ENCODE assay signal across 35 mouse cellular contexts in the genomic region with DNA sequence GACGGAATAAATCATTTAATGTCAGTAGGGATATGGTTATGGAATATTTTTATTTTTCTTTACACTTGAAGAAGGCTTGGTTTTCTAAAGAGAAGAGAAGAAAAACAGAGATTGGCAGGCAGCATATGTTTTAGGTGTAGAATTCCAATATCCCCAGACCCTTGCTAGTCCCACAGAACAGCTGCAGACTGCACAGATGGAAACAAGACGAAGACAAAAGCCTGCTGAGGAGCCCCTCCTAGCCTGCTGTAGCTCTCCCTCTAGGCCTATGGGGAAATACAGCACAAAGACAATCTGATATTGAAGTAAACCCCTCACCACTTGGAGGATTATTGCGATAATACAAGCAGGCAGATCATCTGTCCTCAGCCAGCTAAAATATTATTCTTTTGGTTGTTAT. TPM values are rescaled to one million over a fixed set of nuclear protein-coding genes. Genes with fewer than 3 reads are reported as not detected.
DNase-seq lines count a peak whose midpoint lies in the region; ATAC-seq and TF ChIP-seq lines count a peak whose summit lies in the region.
"Had no signal": no experiment of that assay in that cellular context is flagged by ENCODE, and none has a peak within 500 bp of the region (broad histone marks: within the 10 kb centered on the region; RNA-seq: fewer than 3 reads in every experiment).

No protein-coding gene starts in this region.

- peak; percentile 67; the same call in 1 of the 2 replicates for ATAC-seq in midbrain, embryonic 13.5 days
- no peak for ATAC-seq in midbrain, postnatal 0 days (ENCODE audit: low FRiP score)
- ATAC-seq in limb, embryonic 13.5 days (ENCODE audit: low FRiP score, low read depth): peak; percentile 82
- no peak for ATAC-seq in stomach, postnatal 0 days (ENCODE audit: low FRiP score, low TSS enrichment)
- no peak for ATAC-seq in frontal cortex, adult (ENCODE audit: low TSS enrichment)
- ATAC-seq: Patski had no signal

- no peak overlapping the region for H3K4me2 ChIP-seq in midbrain, embryonic 13.5 days (replicated peaks)
- H3K4me2 ChIP-seq in midbrain, postnatal 0 days (ENCODE audit: low read depth, low read length, poor library complexity, severe bottlenecking): no peak overlapping the region
- H3K4me2 ChIP-seq in limb, embryonic 13.5 days (replicated peaks): no peak overlapping the region
- H3K4me2 ChIP-seq in stomach, postnatal 0 days (replicated peaks; ENCODE audit: low read depth): no peak overlapping the region
- H3K4me2 ChIP-seq: heart, embryonic 15.5 days; kidney, embryonic 15.5 days; lung, embryonic 14.5 days had no signal

- H3K36me3 ChIP-seq in heart, embryonic 10.5 days: no peaks in the 10 kb centered on the region
- H3K36me3 ChIP-seq in midbrain, embryonic 13.5 days: no peaks in the 10 kb centered on the region
- H3K36me3 ChIP-seq in midbrain, postnatal 0 days (ENCODE audit: insufficient read depth, low read length): no peaks in the 10 kb centered on the region
- no peaks in the 10 kb centered on the region for H3K36me3 ChIP-seq in limb, embryonic 13.5 days
- no peaks in the 10 kb centered on the region for H3K36me3 ChIP-seq in stomach, postnatal 0 days (ENCODE audit: control insufficient read depth, insufficient read depth, low read length)
- H3K36me3 ChIP-seq: heart, embryonic 15.5 days; kidney, embryonic 15.5 days had no signal

- H3K9ac ChIP-seq in midbrain, embryonic 13.5 days (replicated peaks): no peak overlapping the region
- no peak overlapping the region for H3K9ac ChIP-seq in midbrain, postnatal 0 days (replicated peaks; ENCODE audit: low read length, poor library complexity, severe bottlenecking)
- H3K9ac ChIP-seq in limb, embryonic 13.5 days: no peak overlapping the region
- H3K9ac ChIP-seq in stomach, postnatal 0 days (ENCODE audit: low read length): no peak overlapping the region
- H3K9ac ChIP-seq: heart, embryonic 15.5 days; kidney, embryonic 15.5 days; liver, embryonic 14.5 days; lung, embryonic 14.5 days had no signal

- H3K9me3 ChIP-seq in heart, embryonic 10.5 days: no peaks in the 10 kb centered on the region
- H3K9me3 ChIP-seq in midbrain, embryonic 13.5 days: no peaks in the 10 kb centered on the region
- no peaks in the 10 kb centered on the region for H3K9me3 ChIP-seq in midbrain, postnatal 0 days (ENCODE audit: low read length)
- H3K9me3 ChIP-seq in limb, embryonic 13.5 days: no peaks in the 10 kb centered on the region
- H3K9me3 ChIP-seq in stomach, postnatal 0 days (ENCODE audit: control insufficient read depth, low read length): no peaks in the 10 kb centered on the region
- H3K9me3 ChIP-seq: heart, embryonic 15.5 days; kidney, embryonic 15.5 days had no signal

- H3K27me3 ChIP-seq in heart, embryonic 10.5 days (ENCODE audit: insufficient read depth, poor library complexity, severe bottlenecking): no peaks in the 10 kb centered on the region
- no peaks in the 10 kb centered on the region for H3K27me3 ChIP-seq in midbrain, embryonic 13.5 days
- H3K27me3 ChIP-seq in midbrain, postnatal 0 days (ENCODE audit: insufficient read depth, low read length): no peaks in the 10 kb centered on the region
- H3K27me3 ChIP-seq in limb, embryonic 13.5 days: no peaks in the 10 kb centered on the region
- no peaks in the 10 kb centered on the region for H3K27me3 ChIP-seq in stomach, postnatal 0 days (ENCODE audit: control insufficient read depth, insufficient read depth, low read length)
- H3K27me3 ChIP-seq: heart, embryonic 15.5 days; kidney, embryonic 15.5 days had no signal

- no peak for TF ChIP-seq EP300 in stomach, postnatal 0 days (optimal IDR thresholded peaks at IDR 0.05)

- peak; percentile 50 for DNase-seq in heart, embryonic 10.5 days (ENCODE audit: low spot score)
- DNase-seq in heart, postnatal 4 days: no peak
- no peak for DNase-seq in midbrain, postnatal 0 days (ENCODE audit: low spot score)
- peak; percentile 8 for DNase-seq in stomach, postnatal 0 days (ENCODE audit: low spot score)
- no peak for DNase-seq in frontal cortex, adult 2 months (ENCODE audit: extremely low spot score in 1 of 2, low spot score in 1 of 2)
- DNase-seq: adrenal gland, postnatal 10 days; cerebellum, adult 11-12 months; cerebellum, postnatal 10 days; gastrocnemius, postnatal 14 days; kidney, adult 11 months; kidney, postnatal 25 days; liver; lung, embryonic 14.5 days; lung, postnatal 14 days; thymus, postnatal 14 days had no signal

- H3K4me3 ChIP-seq in heart, embryonic 10.5 days: no peak overlapping the region
- H3K4me3 ChIP-seq in midbrain, embryonic 13.5 days (replicated peaks): no peak overlapping the region
- H3K4me3 ChIP-seq in midbrain, postnatal 0 days (ENCODE audit: low read depth, low read length): no peak overlapping the region
- no peak overlapping the region for H3K4me3 ChIP-seq in limb, embryonic 13.5 days
- no peak overlapping the region for H3K4me3 ChIP-seq in stomach, postnatal 0 days (ENCODE audit: low read depth, low read length)
- H3K4me3 ChIP-seq: heart, embryonic 15.5 days; kidney, embryonic 15.5 days had no signal

- 84% methylated on average over 3 of the region's 3 CpGs for WGBS in heart, embryonic 10.5 days
- WGBS in midbrain, embryonic 13.5 days: 55% methylated on average over 3 of the region's 3 CpGs
- 54% methylated on average over 3 of the region's 3 CpGs for WGBS in midbrain, postnatal 0 days
- 64% methylated on average over 3 of the region's 3 CpGs for WGBS in limb, embryonic 13.5 days
- 74% methylated on average over 3 of the region's 3 CpGs for WGBS in stomach, postnatal 0 days

- no peaks in the 10 kb centered on the region for H3K4me1 ChIP-seq in heart, embryonic 10.5 days
- H3K4me1 ChIP-seq in midbrain, embryonic 13.5 days (replicated peaks): peaks cover 3% of the 10 kb centered on the region; the same call in 1 of the 2 replicates
- no peaks in the 10 kb centered on the region for H3K4me1 ChIP-seq in midbrain, postnatal 0 days (ENCODE audit: insufficient read depth, low read length)
- H3K4me1 ChIP-seq in limb, embryonic 13.5 days: peaks cover 11% of the 10 kb centered on the region; the same call in 1 of the 2 replicates
- no peaks in the 10 kb centered on the region; the same call in 1 of the 2 replicates for H3K4me1 ChIP-seq in stomach, postnatal 0 days (replicated peaks; ENCODE audit: control insufficient read depth, insufficient read depth)
- H3K4me1 ChIP-seq: heart, embryonic 15.5 days; kidney, embryonic 15.5 days had no signal

- no peak for TF ChIP-seq CTCF in midbrain, postnatal 0 days (IDR thresholded peaks at IDR 0.05)
- no peak for TF ChIP-seq CTCF in stomach, postnatal 0 days (IDR thresholded peaks at IDR 0.05; ENCODE audit: low read depth)

- H3K27ac ChIP-seq in heart, embryonic 10.5 days: no peak overlapping the region
- no peak overlapping the region for H3K27ac ChIP-seq in midbrain, embryonic 13.5 days
- no peak overlapping the region for H3K27ac ChIP-seq in midbrain, postnatal 0 days (ENCODE audit: low read depth, low read length)
- no peak overlapping the region for H3K27ac ChIP-seq in limb, embryonic 13.5 days
- no peak overlapping the region for H3K27ac ChIP-seq in stomach, postnatal 0 days (replicated peaks)
- H3K27ac ChIP-seq: heart, embryonic 15.5 days; liver, embryonic 14.5 days had no signal

RNA-seq across cellular contexts. Expression of gene Zc2hc1b, which starts 27.4 kb away (rescaled TPM):
- polyA plus RNA-seq in heart, embryonic 10.5 days (2016; fragmentation: Nextera tagmentation; extraction: Ambion mirVana): not detected in 2 replicates
- not detected for total RNA-seq in heart, postnatal 4 days (2021)
- polyA plus RNA-seq in midbrain, embryonic 13.5 days (2015; fragmentation: Nextera tagmentation; extraction: Ambion mirVana): not detected in 2 replicates
- not detected in 2 replicates for total RNA-seq in midbrain, postnatal 0 days (2014; rRNA removed)
- polyA plus RNA-seq in midbrain, postnatal 0 days (2015; fragmentation: Nextera tagmentation; extraction: Ambion mirVana): not detected in 2 replicates
- polyA plus RNA-seq in limb, embryonic 13.5 days (2015; fragmentation: Nextera tagmentation; extraction: Ambion mirVana): not detected in 2 replicates
- polyA plus RNA-seq in stomach, postnatal 0 days (2015; fragmentation: Nextera tagmentation; extraction: Ambion mirVana): not detected in 2 replicates
- polyA plus RNA-seq in frontal cortex, adult 2 months (2012; rRNA removed): not detected in 2 replicates
- total RNA-seq: adrenal gland, postnatal 10 days; common myeloid progenitor, adult 5-6 weeks; gastrocnemius, postnatal 14 days; granulocyte monocyte progenitor cell, adult 5-6 weeks; heart, postnatal 25 days; layer of hippocampus, adult 18-20 months; layer of hippocampus, postnatal 10 days; left cerebral cortex, adult 18-20 months; left cerebral cortex, postnatal 14 days; MEL had no signal
- polyA plus RNA-seq: forebrain, embryonic 16.5 days; heart, embryonic 15.5 days; kidney, embryonic 15.5 days; liver, embryonic 14.5 days; lung, embryonic 14.5 days; neural tube, embryonic 14.5 days; Patski; small intestine, adult 2 months; stomach, embryonic 14.5 days; urinary bladder, adult 2 months had no signal

RNA-seq across cellular contexts. Expression of gene Ltv1, which starts 42.5 kb away (rescaled TPM):
- 79.1 and 81.1 TPM in 2 replicates for polyA plus RNA-seq in heart, embryonic 10.5 days (2016; fragmentation: Nextera tagmentation; extraction: Ambion mirVana)
- total RNA-seq in heart, postnatal 4 days (2021): 10 to 100 TPM; 29.8 to 36.1 TPM
- 38.0 and 46.7 TPM in 2 replicates for polyA plus RNA-seq in midbrain, embryonic 13.5 days (2015; fragmentation: Nextera tagmentation; extraction: Ambion mirVana)
- 13.3 and 15.6 TPM in 2 replicates for total RNA-seq in midbrain, postnatal 0 days (2014; rRNA removed)
- polyA plus RNA-seq in midbrain, postnatal 0 days (2015; fragmentation: Nextera tagmentation; extraction: Ambion mirVana): 23.5 and 24.5 TPM in 2 replicates
- polyA plus RNA-seq in limb, embryonic 13.5 days (2015; fragmentation: Nextera tagmentation; extraction: Ambion mirVana): 65.7 and 73.4 TPM in 2 replicates
- 58.2 and 63.1 TPM in 2 replicates for polyA plus RNA-seq in stomach, postnatal 0 days (2015; fragmentation: Nextera tagmentation; extraction: Ambion mirVana)
- polyA plus RNA-seq in frontal cortex, adult 2 months (2012; rRNA removed): 21.5 and 23.1 TPM in 2 replicates

Comparison
In these comparisons a context has a peak if more than half of its experiments do, and no peak if none do; other contexts are left out.
1. DNase-seq: peak in heart, embryonic 10.5 days (single experiment) and stomach, postnatal 0 days (single experiment); none in heart, postnatal 4 days (single experiment), midbrain, postnatal 0 days (single experiment) and frontal cortex, adult 2 months (0 of 2).
2. ATAC-seq: peak in midbrain, embryonic 13.5 days (single experiment) and limb, embryonic 13.5 days (single experiment); none in midbrain, postnatal 0 days (single experiment), stomach, postnatal 0 days (single experiment) and frontal cortex, adult (single experiment).